Mouse (Mus musculus) embryonic facial prominence, embryonic 12.5 days (tissue): ENCODE results near the gene Crtc3. TPM values are rescaled to one million over a fixed set of nuclear protein-coding genes. Genes with fewer than 3 reads are reported as not detected.
A peak's percentile ranks its signal among the peaks of the same experiment; 100 is the strongest.

Experiments used
- ATAC-seq: fragments of 200-750 bp; cut with Nextera tagmentation; 2 replicates; pipeline ENCODE4 v1.8.0; 2017; ENCODE audit not compliant: insufficient number of reproducible peaks, insufficient read depth, low FRiP score, low TSS enrichment
- H3K27ac ChIP-seq: fragments of 300-500 bp; sonication (generic); 2 replicates; pipeline ENCODE4 v1.5.1; 2016; ENCODE audit warnings: mild to moderate bottlenecking
- H3K27me3 ChIP-seq: fragments of 300-500 bp; sonication (generic); 2 replicates; pipeline ENCODE4 v1.6.1; 2016; ENCODE audit warnings: mild to moderate bottlenecking, moderate library complexity
- H3K36me3 ChIP-seq: fragments of 300-500 bp; sonication (generic); 2 replicates; pipeline ENCODE4 v1.6.1; 2016; ENCODE audit warnings: mild to moderate bottlenecking
- H3K4me1 ChIP-seq: fragments of 300-500 bp; sonication (generic); 2 replicates; pipeline ENCODE4 v1.6.1; 2016
- H3K4me2 ChIP-seq: fragments of 300-500 bp; sonication (generic); replicated peaks from 2 replicates; pipeline ENCODE4 v1.6.1; 2016; ENCODE audit warnings: mild to moderate bottlenecking, moderate library complexity
- H3K4me3 ChIP-seq: fragments of 300-500 bp; sonication (generic); 2 replicates; pipeline ENCODE4 v1.5.1; 2016; ENCODE audit warnings: mild to moderate bottlenecking
- H3K9ac ChIP-seq: fragments of 300-500 bp; sonication (generic); 2 replicates; pipeline ENCODE4 v1.6.1; 2016; ENCODE audit warnings: mild to moderate bottlenecking, moderate library complexity
- H3K9me3 ChIP-seq: fragments of 300-500 bp; sonication (generic); 2 replicates; pipeline ENCODE4 v1.6.1; 2016; ENCODE audit warnings: mild to moderate bottlenecking, moderate library complexity
- WGBS: fragments of 180-500 bp; shearing (Covaris S2); methylation state at CpG from one replicate; pipeline ENCODE4 v1.1.7; 2016; 5-methylcytosine and 5-hydroxymethylcytosine counted together
- polyA plus RNA-seq: library from polyadenylated mRNA; unstranded; fragments of >200 nt; fragmentation: Nextera tagmentation; extraction: Ambion mirVana; gene quantifications from 2 replicates; pipeline ENCODE4 v1.2.1, GENCODE M21; 2016

Crtc3 gene
- polyA plus RNA-seq, 1 experiment from 2014 or later: 25.0 TPM

- no peaks in the 10 kb centered on the region for H3K9me3 ChIP-seq
- H3K4me2 ChIP-seq: no peak overlapping the region
- H3K9ac ChIP-seq: no peak overlapping the region
- no peak for ATAC-seq
- H3K27ac ChIP-seq: no peak overlapping the region
- H3K4me1 ChIP-seq: peaks cover 15% of the 10 kb centered on the region
- peaks cover 51% of the 10 kb centered on the region for H3K36me3 ChIP-seq
- H3K27me3 ChIP-seq: 0 out of 2 replicates have a peak, but pooled peaks cover 3% of the 10 kb centered on the region
- WGBS: 89% methylated on average over 16 of the region's 16 CpGs
- H3K4me3 ChIP-seq: no peak overlapping the region
Observed at GRCm38 (mm10) chr7:80589054-80589746, 99.5 kb downstream of the Crtc3 start.

GRCm38 (mm10) chr7:80587684-80588083, 101.0 kb downstream of the Crtc3 start:
- no peak overlapping the region for H3K4me3 ChIP-seq
- H3K4me1 ChIP-seq: peaks cover 18% of the 10 kb centered on the region
- H3K9ac ChIP-seq: no peak overlapping the region
- 13% methylated on average over 10 of the region's 10 CpGs for WGBS
- ATAC-seq: no peak; the same call in 1 of the 2 replicates
- peak overlapping the region; percentile 40 for H3K4me2 ChIP-seq
- H3K27me3 ChIP-seq: 0 out of 2 replicates have a peak, but pooled peaks cover 3% of the 10 kb centered on the region
- no peak overlapping the region for H3K27ac ChIP-seq
- H3K9me3 ChIP-seq: no peaks in the 10 kb centered on the region
- peaks cover 38% of the 10 kb centered on the region for H3K36me3 ChIP-seq

DNA sequence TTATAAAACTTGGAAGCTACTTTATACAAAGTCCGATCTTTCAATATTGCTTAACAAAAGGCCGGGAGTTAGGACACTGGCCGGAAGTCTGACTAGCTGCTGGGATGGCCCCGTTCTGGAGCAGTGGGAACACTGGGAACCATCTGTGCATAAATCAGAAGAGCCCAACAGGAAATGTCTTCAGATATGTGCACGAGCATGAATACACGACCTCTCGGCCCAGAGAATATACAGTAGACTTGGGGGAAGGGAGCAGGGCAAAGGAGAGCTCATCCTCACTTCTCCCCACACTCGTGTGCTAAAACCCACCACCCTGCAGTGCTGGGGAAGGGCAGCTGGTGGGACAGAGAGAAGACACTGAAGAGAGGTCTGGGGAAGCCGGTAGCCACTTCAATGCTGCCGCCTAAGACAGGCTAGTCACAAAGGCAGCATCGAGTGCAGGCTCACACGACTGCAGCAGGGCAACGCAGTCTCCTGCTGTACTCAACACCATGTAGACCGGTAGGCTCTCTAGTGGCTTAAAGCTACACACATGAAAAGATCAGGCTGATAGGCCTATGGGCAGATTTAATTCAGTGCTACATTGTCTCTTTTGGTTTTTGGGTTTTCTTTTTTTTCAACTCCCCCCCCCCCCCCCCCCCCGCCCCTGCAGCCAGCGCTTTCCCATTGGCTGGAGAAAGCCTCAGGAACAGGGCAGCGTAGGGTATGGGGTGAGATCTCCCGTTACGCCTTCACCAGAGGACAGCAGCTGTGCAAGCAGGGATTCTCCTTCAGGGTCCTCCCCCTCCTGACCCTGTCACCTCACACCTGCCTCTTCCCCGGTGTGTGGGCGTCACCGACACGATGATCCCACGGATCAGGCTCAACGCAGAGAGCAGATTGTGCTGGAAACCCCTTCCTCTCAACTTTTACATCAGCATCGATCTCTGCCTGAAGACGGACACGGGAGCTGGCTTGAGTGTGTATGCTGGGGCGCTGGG, 101.7 kb downstream of the Crtc3 start:
- Histone ChIP-seq H3K27me3 (0 out of 2 replicates have a peak, but pooled peaks cover 3% of the 10 kb centered on the region), H3K27ac (no peak overlapping the region), H3K9me3 (no peaks in the 10 kb centered on the region), H3K4me2 (peak overlapping the region; percentile 40), H3K4me1 (peaks cover 18% of the 10 kb centered on the region), H3K9ac (no peak overlapping the region), H3K4me3 (no peak overlapping the region), H3K36me3 (peaks cover 31% of the 10 kb centered on the region)
- 25% methylated on average over 27 of the region's 29 CpGs for WGBS
- ATAC-seq: peak; percentile 57; the same call in 1 of the 2 replicates

DNA sequence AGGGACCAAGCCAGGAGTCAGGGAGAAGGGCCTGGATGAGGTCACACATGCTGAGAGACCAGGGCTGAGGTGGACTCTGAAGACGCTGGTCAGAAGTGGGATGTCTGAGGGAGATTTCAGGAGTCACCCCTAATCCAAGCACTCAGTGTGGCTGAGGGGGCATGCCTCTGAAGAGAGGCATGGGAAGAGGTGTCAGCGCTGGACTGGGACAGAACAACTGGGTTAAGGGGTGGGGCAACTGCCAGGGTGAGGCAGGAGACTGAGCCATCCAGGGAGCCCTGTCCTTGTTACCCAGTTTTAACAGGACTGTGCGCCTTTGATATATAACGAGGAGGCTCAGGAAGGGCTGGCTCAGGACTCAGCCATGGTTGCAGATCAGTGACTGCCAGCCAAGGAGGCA, 102.5 kb downstream of the Crtc3 start:
- Histone ChIP-seq H3K4me2 (no peak overlapping the region), H3K9me3 (no peaks in the 10 kb centered on the region), H3K4me1 (peaks cover 18% of the 10 kb centered on the region), H3K4me3 (no peak overlapping the region), H3K27ac (no peak overlapping the region), H3K27me3 (0 out of 2 replicates have a peak, but pooled peaks cover 3% of the 10 kb centered on the region), H3K36me3 (peaks cover 23% of the 10 kb centered on the region), H3K9ac (no peak overlapping the region)
- 59% methylated on average over 4 of the region's 4 CpGs for WGBS
- ATAC-seq: no peak

DNA sequence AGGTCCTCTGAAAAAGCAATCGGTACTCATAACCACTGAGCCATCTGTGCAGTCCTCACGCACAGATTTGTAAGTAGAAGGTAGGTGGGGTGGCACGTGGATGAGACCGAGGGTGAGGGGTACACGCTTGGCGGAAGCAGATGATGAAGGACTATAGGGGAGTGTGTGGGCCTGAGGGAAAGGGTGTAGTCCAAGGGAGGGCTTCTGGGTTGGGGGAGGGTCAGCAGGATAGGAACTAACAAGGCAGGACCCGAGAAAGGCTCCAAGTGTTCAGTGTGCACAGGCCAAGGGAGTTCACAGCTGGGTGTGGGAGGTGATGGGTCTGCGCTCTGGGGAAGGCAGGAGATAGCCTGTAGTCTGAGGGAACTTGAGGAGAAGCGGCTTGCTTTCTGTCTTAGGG, 103.3 kb downstream of the Crtc3 start:
- H3K36me3 ChIP-seq: peaks cover 20% of the 10 kb centered on the region
- H3K4me2 ChIP-seq: no peak overlapping the region
- no peak overlapping the region; the same call in 1 of the 2 replicates for H3K9ac ChIP-seq
- no peak overlapping the region for H3K27ac ChIP-seq
- no peaks in the 10 kb centered on the region for H3K9me3 ChIP-seq
- 87% methylated on average over 9 of the region's 9 CpGs for WGBS
- peaks cover 18% of the 10 kb centered on the region for H3K4me1 ChIP-seq
- no peak for ATAC-seq
- H3K27me3 ChIP-seq: 0 out of 2 replicates have a peak, but pooled peaks cover 5% of the 10 kb centered on the region
- H3K4me3 ChIP-seq: no peak overlapping the region

- Histone ChIP-seq H3K9me3 (no peaks in the 10 kb centered on the region), H3K27ac (no peak overlapping the region), H3K4me3 (no peak overlapping the region), H3K4me2 (no peak overlapping the region), H3K27me3 (0 out of 2 replicates have a peak, but pooled peaks cover 7% of the 10 kb centered on the region), H3K9ac (no peak overlapping the region), H3K36me3 (peaks cover 6% of the 10 kb centered on the region), H3K4me1 (peaks cover 18% of the 10 kb centered on the region)
- 39% methylated on average over 6 of the region's 6 CpGs for WGBS
- ATAC-seq: no peak
Observed at GRCm38 (mm10) chr7:80583981-80584380, 104.7 kb downstream of the Crtc3 start.

DNA sequence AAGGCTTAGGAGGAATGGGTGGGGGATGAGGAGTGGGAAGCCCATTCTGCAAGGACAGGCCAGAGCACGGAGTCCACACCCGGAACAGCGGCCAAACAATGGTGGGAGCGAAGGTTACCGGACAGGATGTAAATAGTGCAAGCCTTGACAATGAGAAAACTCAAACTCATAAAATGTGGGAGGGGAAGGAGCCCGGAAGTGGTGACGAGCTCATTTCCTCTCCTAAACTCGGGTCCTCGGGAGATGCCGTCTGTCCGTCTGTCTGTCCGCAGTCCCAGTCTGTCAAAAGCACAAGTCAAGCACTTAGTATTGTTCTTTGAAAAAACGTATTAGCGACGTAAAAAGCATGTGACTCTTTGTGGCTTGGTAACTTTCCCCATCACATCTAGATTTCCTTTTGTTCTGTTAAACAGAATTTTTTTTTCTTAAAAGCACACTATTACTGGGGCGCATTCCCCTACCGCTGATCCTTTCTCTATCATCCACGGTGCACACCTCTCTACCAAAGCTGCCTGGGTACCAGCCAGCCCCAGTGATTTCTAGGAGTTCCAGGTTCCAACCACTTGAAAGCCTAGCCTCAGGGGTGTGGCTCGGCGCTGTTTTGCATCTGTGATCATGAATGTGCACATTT, 105.7 kb downstream of the Crtc3 start:
- Histone ChIP-seq H3K9me3 (no peaks in the 10 kb centered on the region), H3K36me3 (no peaks in the 10 kb centered on the region), H3K4me1 (peaks cover 17% of the 10 kb centered on the region), H3K27me3 (0 out of 2 replicates have a peak, but pooled peaks cover 4% of the 10 kb centered on the region), H3K4me3 (no peak overlapping the region), H3K27ac (no peak overlapping the region), H3K4me2 (no peak overlapping the region), H3K9ac (no peak overlapping the region)
- ATAC-seq: no peak
- WGBS: 72% methylated on average over 20 of the region's 20 CpGs

DNA sequence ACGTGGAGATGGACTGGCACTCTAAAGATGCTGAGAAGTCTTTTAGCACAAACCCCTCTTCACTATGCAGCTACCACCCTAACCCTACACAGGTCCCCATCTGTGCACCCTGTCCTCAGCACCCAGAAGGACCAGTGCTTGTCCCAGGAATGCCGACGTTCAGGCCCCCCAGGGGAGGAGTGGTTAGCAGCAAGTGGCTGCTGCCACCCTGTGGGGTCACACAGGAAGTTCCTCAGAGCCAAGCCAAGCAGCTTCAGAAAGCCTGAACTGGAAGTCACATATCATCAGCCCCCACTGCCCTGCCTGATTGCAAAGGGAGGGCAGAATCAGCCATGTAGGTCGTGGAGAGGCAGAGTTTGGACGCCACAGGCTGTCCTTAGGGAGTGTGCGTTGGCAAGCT, 108.3 kb downstream of the Crtc3 start:
- no peak for ATAC-seq
- no peaks in the 10 kb centered on the region for H3K9me3 ChIP-seq
- 0 out of 2 replicates have a peak, but pooled peaks cover 3% of the 10 kb centered on the region for H3K4me1 ChIP-seq
- H3K36me3 ChIP-seq: no peaks in the 10 kb centered on the region
- peaks cover 4% of the 10 kb centered on the region; the same call in 1 of the 2 replicates for H3K27me3 ChIP-seq
- no peak overlapping the region for H3K27ac ChIP-seq
- WGBS: 33% methylated on average over 6 of the region's 6 CpGs
- H3K9ac ChIP-seq: no peak overlapping the region
- no peak overlapping the region for H3K4me3 ChIP-seq
- H3K4me2 ChIP-seq: no peak overlapping the region

DNA sequence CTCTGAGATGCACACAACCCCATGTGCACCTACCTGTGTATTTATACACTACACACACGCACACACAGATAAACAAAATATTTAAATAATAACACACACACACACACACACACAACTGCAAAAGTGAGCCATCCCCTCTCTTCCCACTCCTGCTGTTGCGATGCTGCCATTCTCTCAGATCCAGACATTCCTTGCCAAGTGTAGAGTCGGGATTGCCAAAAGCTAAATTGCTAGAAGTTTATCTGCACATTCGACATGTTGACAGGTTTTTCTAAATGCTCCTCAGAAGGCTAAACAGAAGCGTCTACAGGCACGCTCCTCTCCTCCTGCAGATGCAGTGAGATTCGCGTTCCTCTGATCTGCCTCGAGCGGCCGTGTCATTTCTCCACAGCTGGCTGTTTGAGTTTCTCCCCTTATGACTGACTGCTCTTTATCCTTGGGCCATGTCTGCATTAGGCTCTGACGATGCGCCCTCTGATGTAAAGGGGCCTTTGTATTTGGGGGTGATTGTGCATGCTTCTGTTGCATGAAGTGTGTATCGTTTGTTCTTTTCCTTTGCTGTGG, 111.2 kb downstream of the Crtc3 start:
- H3K36me3 ChIP-seq: no peaks in the 10 kb centered on the region
- H3K4me1 ChIP-seq: no peaks in the 10 kb centered on the region
- H3K4me2 ChIP-seq: no peak overlapping the region
- no peak overlapping the region for H3K4me3 ChIP-seq
- no peak overlapping the region for H3K9ac ChIP-seq
- no peaks in the 10 kb centered on the region for H3K9me3 ChIP-seq
- 40% methylated on average over 14 of the region's 14 CpGs for WGBS
- H3K27ac ChIP-seq: no peak overlapping the region
- peaks cover 4% of the 10 kb centered on the region; the same call in 1 of the 2 replicates for H3K27me3 ChIP-seq
- ATAC-seq: no peak

- no peaks in the 10 kb centered on the region for H3K9me3 ChIP-seq
- 63% methylated on average over 3 of the region's 3 CpGs for WGBS
- no peak for ATAC-seq
- no peak overlapping the region for H3K9ac ChIP-seq
- H3K36me3 ChIP-seq: no peaks in the 10 kb centered on the region
- H3K27me3 ChIP-seq: peaks cover 4% of the 10 kb centered on the region; the same call in 1 of the 2 replicates
- H3K4me3 ChIP-seq: no peak overlapping the region
- no peak overlapping the region for H3K4me2 ChIP-seq
- H3K4me1 ChIP-seq: no peaks in the 10 kb centered on the region
- H3K27ac ChIP-seq: no peak overlapping the region
Observed at GRCm38 (mm10) chr7:80576626-80577025, 112.1 kb downstream of the Crtc3 start.

DNA sequence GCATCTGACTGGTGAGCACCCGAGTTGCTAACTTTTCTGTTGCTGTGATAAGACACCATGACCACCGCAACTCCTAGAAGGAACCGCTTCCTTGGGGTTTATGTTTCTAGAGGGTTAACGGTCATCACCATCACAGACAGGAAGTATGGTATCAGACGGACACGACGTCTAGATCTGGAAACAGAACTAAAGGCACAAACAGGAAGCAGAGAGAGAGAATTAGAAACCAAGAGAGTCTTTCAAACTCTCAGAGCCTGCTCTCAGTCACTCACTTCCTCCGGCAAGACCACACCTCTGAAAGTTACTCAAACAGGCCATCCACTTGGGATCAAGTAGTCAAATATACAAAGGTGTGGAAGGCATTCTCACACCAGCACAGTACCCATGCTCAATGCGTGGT, 112.9 kb downstream of the Crtc3 start:
- WGBS: 71% methylated on average over 9 of the region's 9 CpGs
- no peak overlapping the region for H3K4me2 ChIP-seq
- no peaks in the 10 kb centered on the region for H3K9me3 ChIP-seq
- no peak overlapping the region for H3K4me3 ChIP-seq
- H3K27ac ChIP-seq: no peak overlapping the region
- H3K27me3 ChIP-seq: peaks cover 4% of the 10 kb centered on the region; the same call in 1 of the 2 replicates
- H3K4me1 ChIP-seq: peaks cover 1% of the 10 kb centered on the region; the same call in 1 of the 2 replicates
- H3K36me3 ChIP-seq: no peaks in the 10 kb centered on the region
- ATAC-seq: no peak
- no peak overlapping the region for H3K9ac ChIP-seq
